ENCODE assay signal across 18 mouse cellular contexts in the genomic region with DNA sequence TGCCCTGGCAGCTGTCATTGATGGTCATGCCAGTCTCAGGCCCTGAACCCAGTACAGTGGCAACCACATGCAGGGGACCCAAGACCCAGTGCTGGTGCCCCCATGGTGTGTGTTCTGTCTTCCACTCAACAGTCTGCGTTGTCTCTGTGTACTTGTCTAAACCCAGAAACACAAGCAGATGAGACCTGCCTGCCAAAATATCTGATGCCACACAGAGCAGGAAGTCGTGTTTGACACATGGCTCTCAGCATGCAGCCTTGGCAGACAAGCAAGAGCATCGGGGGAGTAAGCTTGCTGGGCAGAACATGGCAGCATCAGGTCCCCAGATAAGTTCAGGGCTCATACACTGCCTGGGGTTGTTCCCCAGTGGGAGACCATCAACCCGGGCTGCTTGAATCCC.
DNase-seq lines count a peak whose midpoint lies in the region; ATAC-seq and TF ChIP-seq lines count a peak whose summit lies in the region.
"Had no signal": no experiment of that assay in that cellular context is flagged by ENCODE, and none has a peak within 500 bp of the region (broad histone marks: within the 10 kb centered on the region; RNA-seq: fewer than 3 reads in every experiment).

No protein-coding gene starts in this region.

- H3K9ac ChIP-seq in forebrain, embryonic 16.5 days (replicated peaks; ENCODE audit: low read depth, low read length): no peak overlapping the region
- no peak overlapping the region for H3K9ac ChIP-seq in midbrain, postnatal 0 days (replicated peaks; ENCODE audit: low read length, poor library complexity, severe bottlenecking)
- no peak overlapping the region for H3K9ac ChIP-seq in midbrain, embryonic 15.5 days
- H3K9ac ChIP-seq: hindbrain, embryonic 12.5 days; intestine, embryonic 15.5 days; limb, embryonic 12.5 days; liver, embryonic 14.5 days had no signal

- H3K27me3 ChIP-seq in forebrain, embryonic 16.5 days (replicated peaks; ENCODE audit: control insufficient read depth, insufficient read depth, low read length): no peaks in the 10 kb centered on the region
- H3K27me3 ChIP-seq in forebrain, embryonic 10.5 days (ENCODE audit: poor library complexity, severe bottlenecking): peaks cover 13% of the 10 kb centered on the region; the same call in 1 of the 2 replicates
- no peaks in the 10 kb centered on the region for H3K27me3 ChIP-seq in midbrain, postnatal 0 days (ENCODE audit: insufficient read depth, low read length)
- H3K27me3 ChIP-seq in midbrain, embryonic 15.5 days (replicated peaks): no peaks in the 10 kb centered on the region
- H3K27me3 ChIP-seq in kidney, adult 2 months (replicated peaks; ENCODE audit: control insufficient read depth, insufficient read depth, low read length): no peaks in the 10 kb centered on the region
- H3K27me3 ChIP-seq: hindbrain, embryonic 12.5 days; intestine, embryonic 15.5 days; limb, embryonic 12.5 days had no signal

- H3K27ac ChIP-seq in forebrain, embryonic 16.5 days (ENCODE audit: low read length): no peak overlapping the region
- no peak overlapping the region for H3K27ac ChIP-seq in forebrain, embryonic 10.5 days
- H3K27ac ChIP-seq in midbrain, postnatal 0 days (ENCODE audit: low read depth, low read length): no peak overlapping the region
- H3K27ac ChIP-seq in midbrain, embryonic 15.5 days: no peak overlapping the region
- H3K27ac ChIP-seq in kidney, adult 2 months (ENCODE audit: insufficient read depth, low read depth, low read length): no peak overlapping the region
- H3K27ac ChIP-seq: hindbrain, embryonic 12.5 days; intestine, embryonic 15.5 days; limb, embryonic 12.5 days; liver, embryonic 14.5 days had no signal

- no peak overlapping the region for H3K4me3 ChIP-seq in forebrain, embryonic 16.5 days (replicated peaks; ENCODE audit: low read length)
- no peak overlapping the region for H3K4me3 ChIP-seq in forebrain, embryonic 10.5 days
- H3K4me3 ChIP-seq in midbrain, postnatal 0 days (ENCODE audit: low read depth, low read length): no peak overlapping the region
- H3K4me3 ChIP-seq in midbrain, embryonic 15.5 days: no peak overlapping the region
- H3K4me3 ChIP-seq in kidney, adult 2 months (ENCODE audit: insufficient read depth, low read depth, low read length): no peak overlapping the region
- H3K4me3 ChIP-seq: erythroblast, embryonic 14.5 days; hindbrain, embryonic 12.5 days; intestine, embryonic 15.5 days; limb, embryonic 12.5 days had no signal

- H3K4me2 ChIP-seq in forebrain, embryonic 16.5 days (ENCODE audit: low read length): no peak overlapping the region
- H3K4me2 ChIP-seq in midbrain, postnatal 0 days (ENCODE audit: low read depth, low read length, poor library complexity, severe bottlenecking): no peak overlapping the region
- H3K4me2 ChIP-seq in midbrain, embryonic 15.5 days: no peak overlapping the region
- H3K4me2 ChIP-seq: hindbrain, embryonic 12.5 days; intestine, embryonic 15.5 days; limb, embryonic 12.5 days had no signal

- DNase-seq in forebrain, embryonic 10.5 days (ENCODE audit: extremely low spot score, low spot score): no peak
- DNase-seq in midbrain, postnatal 0 days (ENCODE audit: low spot score): peak; percentile 53
- DNase-seq in cerebellum, postnatal 25 days: peak; percentile 95
- no peak for DNase-seq in embryo, embryonic 9.5 days (ENCODE audit: extremely low spot score)
- no peak for DNase-seq in gastrocnemius, postnatal 4 days (ENCODE audit: low spot score in 2 of 2)
- DNase-seq in kidney, adult 2 months: no peak
- DNase-seq: adrenal gland, adult 2 months; embryo, embryonic 11 days; kidney, postnatal 10 days; lung, postnatal 10 days; right cerebral cortex, postnatal 4 days had no signal

- H3K36me3 ChIP-seq in forebrain, embryonic 16.5 days (ENCODE audit: control insufficient read depth, insufficient read depth): no peaks in the 10 kb centered on the region
- no peaks in the 10 kb centered on the region for H3K36me3 ChIP-seq in forebrain, embryonic 10.5 days (replicated peaks)
- H3K36me3 ChIP-seq in midbrain, postnatal 0 days (ENCODE audit: insufficient read depth, low read length): no peaks in the 10 kb centered on the region
- H3K36me3 ChIP-seq in midbrain, embryonic 15.5 days (replicated peaks): no peaks in the 10 kb centered on the region
- no peaks in the 10 kb centered on the region for H3K36me3 ChIP-seq in kidney, adult 2 months (ENCODE audit: control insufficient read depth, insufficient read depth, low read length)
- H3K36me3 ChIP-seq: hindbrain, embryonic 12.5 days; intestine, embryonic 15.5 days; limb, embryonic 12.5 days had no signal

- TF ChIP-seq CTCF in midbrain, postnatal 0 days (IDR thresholded peaks at IDR 0.05): no peak
- no peak for TF ChIP-seq CTCF in kidney, adult 2 months (conservative IDR thresholded peaks at IDR 0.05; ENCODE audit: insufficient read depth, insufficient read length, low read depth, low read length)

- no peaks in the 10 kb centered on the region for H3K9me3 ChIP-seq in forebrain, embryonic 16.5 days (ENCODE audit: control insufficient read depth, low read length)
- H3K9me3 ChIP-seq in forebrain, embryonic 10.5 days: no peaks in the 10 kb centered on the region
- no peaks in the 10 kb centered on the region for H3K9me3 ChIP-seq in midbrain, postnatal 0 days (ENCODE audit: low read length)
- no peaks in the 10 kb centered on the region for H3K9me3 ChIP-seq in midbrain, embryonic 15.5 days
- H3K9me3 ChIP-seq: hindbrain, embryonic 12.5 days; intestine, embryonic 15.5 days; limb, embryonic 12.5 days had no signal

- peak; percentile 26; the same call in 1 of the 2 replicates for ATAC-seq in forebrain, embryonic 16.5 days
- ATAC-seq in midbrain, postnatal 0 days (ENCODE audit: low FRiP score): no peak
- no peak for ATAC-seq in midbrain, embryonic 15.5 days (replicated peaks)
- ATAC-seq: intestine, embryonic 15.5 days had no signal

- no peaks in the 10 kb centered on the region; the same call in 1 of the 2 replicates for H3K4me1 ChIP-seq in forebrain, embryonic 16.5 days (replicated peaks; ENCODE audit: control insufficient read depth, insufficient read depth, low read length)
- peaks cover 11% of the 10 kb centered on the region for H3K4me1 ChIP-seq in forebrain, embryonic 10.5 days
- H3K4me1 ChIP-seq in midbrain, postnatal 0 days (ENCODE audit: insufficient read depth, low read length): no peaks in the 10 kb centered on the region
- H3K4me1 ChIP-seq in midbrain, embryonic 15.5 days: no peaks in the 10 kb centered on the region
- no peaks in the 10 kb centered on the region for H3K4me1 ChIP-seq in kidney, adult 2 months (ENCODE audit: control insufficient read depth, insufficient read depth, low read length)

- 64% methylated on average over 4 of the region's 4 CpGs for WGBS in forebrain, embryonic 16.5 days
- 80% methylated on average over 4 of the region's 4 CpGs for WGBS in forebrain, embryonic 10.5 days
- 66% methylated on average over 4 of the region's 4 CpGs for WGBS in midbrain, postnatal 0 days
- 55% methylated on average over 4 of the region's 4 CpGs for WGBS in midbrain, embryonic 15.5 days
- 67% methylated on average over 4 of the region's 4 CpGs for WGBS in kidney, adult 2 months

- no peak for TF ChIP-seq POLR2A in kidney, adult 2 months (IDR thresholded peaks at IDR 0.05; ENCODE audit: low read depth, low read length)

Comparison
In these comparisons a context has a peak if more than half of its experiments do, and no peak if none do; other contexts are left out.
1. DNase-seq: peak in midbrain, postnatal 0 days (single experiment) and cerebellum, postnatal 25 days (2 of 2); none in forebrain, embryonic 10.5 days (single experiment), embryo, embryonic 9.5 days (single experiment), gastrocnemius, postnatal 4 days (0 of 2) and kidney, adult 2 months (single experiment).